Mouse (Mus musculus) monocyte, adult 5-6 weeks (primary cell): ENCODE results near the gene Abi3. TPM values are rescaled to one million over a fixed set of nuclear protein-coding genes. Genes with fewer than 3 reads are reported as not detected.

Source experiments
- ATAC-seq: fragments of 153-309, 156-312 bp; replicated peaks from 2 replicates; pipeline ENCODE4 v1.8.0; 2017; ENCODE audit warnings: mild to moderate bottlenecking; ENCODE audit not compliant: low TSS enrichment, insufficient number of reproducible peaks, severe bottlenecking, poor library complexity, low FRiP score
- total RNA-seq: library from RNA; stranded (forward); fragments of 200-1000, 200-491, 200-594 nt; gene quantifications from 3 replicates; pipeline ENCODE4 v1.2.3, GENCODE M21; 2017

Gene Abi3
- total RNA-seq, 1 experiment from 2014 or later = 201 TPM

DNA sequence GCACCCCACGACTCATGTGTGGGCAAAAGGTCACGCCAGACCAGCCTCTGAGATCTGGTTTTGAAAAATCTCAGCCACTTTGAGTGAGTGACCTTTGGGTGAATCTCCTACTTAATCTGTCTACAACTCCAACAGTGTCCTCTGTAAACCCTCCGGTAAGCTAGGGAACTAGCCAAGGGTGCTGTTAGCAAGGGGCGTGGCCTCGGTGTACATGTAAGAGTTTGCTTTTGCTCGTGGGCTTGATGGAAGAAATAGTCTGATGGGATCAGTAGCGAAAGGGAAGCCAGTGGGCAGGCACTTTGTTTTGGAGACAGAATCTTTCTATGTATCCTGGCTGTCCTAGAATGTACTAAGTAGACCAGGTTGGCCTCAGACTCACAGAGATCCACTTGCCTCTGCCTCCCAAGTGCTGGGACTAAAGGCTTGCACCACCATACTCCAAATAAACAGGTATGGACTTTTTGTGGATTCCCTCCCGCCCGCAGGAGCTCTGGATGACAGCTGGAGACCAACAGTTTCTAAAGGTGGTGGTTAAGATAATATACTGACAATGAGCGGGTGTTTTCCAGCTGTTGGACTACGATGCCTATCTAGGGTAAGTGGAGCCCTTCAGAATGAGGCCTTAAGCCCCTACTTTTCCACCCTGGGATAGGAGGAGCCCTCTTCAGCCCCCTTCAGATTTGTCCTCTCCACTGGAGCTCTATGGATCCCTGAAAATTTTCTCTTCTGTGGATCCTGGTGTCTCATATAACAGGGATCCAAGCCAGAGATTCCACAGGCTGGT lies 13.9 kb downstream of the Abi3 start:
- peak; percentile 2; the same call in 1 of the 2 replicates for ATAC-seq

DNA sequence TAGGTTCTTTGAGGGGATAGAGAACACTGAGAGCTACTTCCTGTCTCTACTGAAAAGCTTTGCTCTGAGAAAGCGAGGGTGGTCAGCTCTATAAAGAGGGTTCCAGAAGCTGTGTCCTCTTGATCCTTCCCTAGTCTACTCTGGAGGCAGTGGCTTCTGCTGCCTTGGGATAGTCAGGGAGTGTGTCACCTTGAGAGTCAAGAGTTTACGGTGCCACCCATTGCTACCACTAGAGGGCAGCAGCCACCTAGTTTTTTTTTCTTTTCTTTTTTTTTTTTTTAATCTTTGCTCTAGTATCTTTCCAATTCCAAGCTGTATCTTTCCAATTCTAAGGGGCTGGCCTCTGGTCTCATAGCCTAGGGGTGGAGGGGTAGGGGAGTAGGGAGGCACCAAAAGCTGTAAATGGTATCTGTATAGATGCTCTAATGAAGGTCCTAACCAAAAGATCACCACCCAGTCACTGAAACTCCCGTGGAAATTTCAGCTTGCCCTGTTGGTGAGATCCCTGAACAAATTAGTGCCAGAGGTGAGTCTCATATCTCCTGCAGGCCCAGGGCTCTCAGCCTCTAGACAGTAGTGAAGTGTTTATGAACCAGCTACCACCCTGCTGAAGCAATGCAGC lies 14.7 kb downstream of the Abi3 start:
- no peak for ATAC-seq

DNA sequence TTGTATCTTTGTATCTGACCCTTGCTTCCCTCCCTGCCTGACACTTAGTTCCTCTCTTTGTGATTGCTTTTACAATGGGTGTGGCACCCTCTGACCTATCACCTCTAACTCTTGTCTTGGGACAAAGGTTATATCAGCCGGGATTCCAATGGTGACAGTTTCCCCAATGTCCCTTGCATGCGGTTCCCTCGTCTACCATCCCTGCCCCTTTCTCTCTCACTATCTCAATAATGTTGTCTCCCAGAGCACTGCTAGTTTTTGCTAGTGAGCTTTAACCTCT lies 15.2 kb downstream of the Abi3 start:
- peak; percentile 32; the same call in 1 of the 2 replicates for ATAC-seq

DNA sequence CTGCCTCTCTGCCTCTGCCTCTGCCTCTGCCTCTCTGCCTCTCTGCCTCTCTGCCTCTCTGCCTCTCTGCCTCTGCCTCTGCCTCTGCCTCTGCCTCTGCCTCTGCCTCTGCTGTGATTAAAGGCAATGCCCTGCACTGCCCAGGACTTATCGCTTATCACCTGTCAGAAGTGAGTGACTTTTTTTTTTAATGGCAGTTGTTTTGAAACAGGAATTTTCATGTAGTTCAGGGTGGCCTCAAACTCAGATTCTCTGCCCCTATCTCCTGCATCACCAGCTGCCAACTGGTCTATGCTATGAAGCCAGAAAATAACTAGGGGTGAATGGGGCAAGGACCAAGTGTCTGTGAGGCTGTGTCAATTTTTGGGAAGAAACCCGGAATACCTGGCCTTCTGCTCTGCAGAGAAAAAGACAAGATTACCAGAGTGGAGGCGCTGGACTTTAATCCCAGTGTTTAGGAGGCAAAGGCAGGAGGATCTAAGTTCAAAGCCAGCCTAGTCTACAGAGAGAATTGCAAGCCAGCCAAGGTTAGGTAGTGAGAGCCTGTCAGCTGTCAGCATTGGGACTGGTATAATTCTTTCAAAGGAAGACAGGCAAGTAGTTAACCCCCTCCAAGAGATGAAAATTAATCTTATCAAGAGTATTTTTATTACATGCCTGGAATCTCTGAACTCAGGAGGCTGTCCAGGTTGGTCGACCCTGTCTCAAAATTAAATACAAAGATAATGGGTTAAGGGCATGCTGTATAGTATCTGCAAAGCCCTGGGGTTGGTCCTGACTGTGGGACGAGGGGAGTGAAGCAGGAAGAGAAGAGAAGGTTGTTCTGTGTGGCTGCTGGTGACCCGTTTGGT lies 15.7 kb downstream of the Abi3 start:
- no peak for ATAC-seq

DNA sequence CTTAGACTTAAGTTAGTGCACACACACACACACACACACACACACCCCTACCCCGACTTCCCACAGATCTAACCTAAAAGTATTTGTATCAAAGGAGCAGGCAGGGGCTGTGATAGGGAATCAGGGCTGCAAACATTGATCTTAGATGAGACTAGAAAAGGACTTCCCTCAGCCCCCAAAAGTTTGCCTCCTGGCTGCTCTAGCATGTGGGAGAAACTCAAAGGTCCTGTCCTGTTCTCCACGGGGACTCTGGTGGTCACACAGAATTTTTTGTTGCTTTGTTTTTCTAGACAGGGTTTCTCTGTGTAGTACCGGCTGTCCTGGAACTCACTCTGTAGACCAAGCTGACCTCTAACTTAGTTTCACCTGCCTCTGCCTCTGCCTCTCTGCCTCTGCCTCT lies 16.7 kb downstream of the Abi3 start:
- ATAC-seq = no peak

- no peak for ATAC-seq
Measured at GRCm38 (mm10) chr11:95824877-95825243, 17.4 kb downstream of the Abi3 start.

DNA sequence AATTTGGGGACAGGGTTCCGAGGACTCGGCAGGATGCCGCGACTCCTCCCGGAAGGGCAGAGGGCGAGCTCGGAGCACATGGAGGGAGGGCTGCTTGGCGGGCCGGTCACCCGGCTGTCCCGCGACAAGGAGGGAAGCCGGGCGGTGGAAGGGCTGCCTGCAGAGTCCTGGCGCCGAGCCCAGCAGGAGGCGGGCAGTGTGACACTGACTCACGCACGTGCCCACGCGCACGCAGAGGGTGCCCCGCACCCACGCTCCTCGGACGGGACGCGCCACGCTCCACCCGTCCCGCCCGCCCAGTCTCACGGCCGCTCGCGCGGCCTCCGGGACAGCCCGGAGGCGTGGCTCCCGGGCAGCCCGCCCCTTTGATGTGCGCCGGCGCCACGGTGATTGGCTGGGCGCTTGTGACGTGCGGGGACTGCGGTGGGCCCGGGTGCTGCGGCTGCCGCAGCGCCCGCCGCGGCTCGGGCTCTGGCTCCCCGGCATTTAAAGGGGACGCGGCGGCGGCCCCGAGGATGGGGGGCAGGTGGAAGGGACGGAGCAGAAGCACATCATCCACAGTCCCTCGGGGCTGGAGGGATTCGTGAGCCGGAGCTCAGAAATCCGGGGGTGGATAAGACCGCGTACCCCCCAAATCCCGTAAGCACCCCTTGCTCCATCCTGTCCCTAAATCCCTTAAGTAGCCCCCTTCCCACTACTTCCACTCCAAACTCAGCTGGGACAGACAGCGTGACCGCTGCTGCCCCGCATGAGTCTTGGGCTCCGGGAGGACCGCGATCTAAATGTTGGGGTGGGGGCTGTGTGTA lies 18.0 kb downstream of the Abi3 start, which contains the start of gene Phospho1:
Gene Phospho1, plus strand, starts transcription at position 429 of the 806 bp plus-strand sequence.
- ATAC-seq = peak; percentile 15; the same call in 1 of the 2 replicates

GRCm38 (mm10) chr11:95822437-95822836 lies 19.8 kb downstream of the Abi3 start:
- ATAC-seq = no peak

DNA sequence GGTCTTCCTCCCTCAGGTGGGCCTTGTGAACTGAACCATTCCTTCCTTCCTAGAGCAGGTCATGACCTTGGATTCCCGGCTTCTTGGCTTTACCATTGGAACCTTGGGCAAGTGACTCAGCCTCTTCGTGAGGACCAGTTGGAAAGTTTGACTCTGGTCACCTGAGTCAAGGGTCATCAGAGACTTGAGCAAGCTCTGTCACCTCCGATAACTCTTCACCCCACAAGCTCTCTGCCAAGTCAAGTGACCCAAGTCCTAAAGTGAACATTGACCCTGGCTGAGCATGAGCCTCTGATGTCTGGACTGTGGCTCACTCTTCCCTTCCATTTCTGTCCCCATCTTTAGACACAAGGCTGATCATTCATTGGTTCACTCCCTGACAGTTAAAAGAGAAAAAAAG lies 20.8 kb downstream of the Abi3 start:
- no peak for ATAC-seq

DNA sequence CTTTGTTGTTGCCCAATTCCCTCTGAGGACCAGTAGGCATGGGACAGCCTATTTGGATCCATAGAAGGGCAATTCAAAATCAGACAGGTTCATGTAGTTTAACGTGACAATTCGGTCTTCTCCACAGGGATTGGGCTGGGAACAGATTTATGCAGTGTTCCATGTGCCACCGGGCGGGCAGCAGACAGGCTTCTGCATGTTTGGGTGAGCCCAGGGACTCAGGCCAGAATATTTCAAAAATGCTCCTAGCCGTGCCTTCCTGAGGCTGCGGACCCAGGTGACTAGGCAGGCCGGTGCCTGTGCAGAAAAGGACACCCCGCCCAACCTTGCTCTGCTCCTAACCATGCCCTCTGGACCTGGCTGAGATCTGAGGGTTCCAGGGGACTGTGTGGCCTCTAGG lies 23.1 kb downstream of the Abi3 start:
- ATAC-seq = no peak

- ATAC-seq = no peak
Measured at GRCm38 (mm10) chr11:95815412-95815811, 26.9 kb downstream of the Abi3 start.

DNA sequence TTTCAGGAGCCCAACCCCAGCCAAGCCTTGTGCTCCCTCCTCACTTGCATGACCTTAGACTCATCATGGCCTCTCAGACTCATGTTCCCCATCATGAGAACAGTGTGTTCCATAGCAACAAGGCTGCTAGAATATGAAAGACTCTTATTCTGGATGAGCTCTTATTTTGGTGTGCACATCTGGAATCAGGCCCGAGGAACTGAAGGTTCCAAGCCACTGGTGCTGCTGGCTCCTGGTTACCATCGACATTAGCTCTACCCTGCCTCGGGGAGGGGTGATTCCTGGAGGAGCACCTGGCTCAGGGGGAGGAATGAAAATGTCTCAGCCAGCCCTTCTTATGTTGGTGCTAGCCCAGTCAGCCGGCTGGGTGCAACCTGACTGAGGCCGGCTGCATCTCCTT lies 27.4 kb downstream of the Abi3 start:
- ATAC-seq = no peak

GRCm38 (mm10) chr11:95814101-95814500 lies 28.2 kb downstream of the Abi3 start:
- no peak for ATAC-seq

GRCm38 (mm10) chr11:95812224-95812623 lies 30.1 kb downstream of the Abi3 start:
- no peak for ATAC-seq

GRCm38 (mm10) chr11:95811741-95812140 lies 30.5 kb downstream of the Abi3 start:
- no peak for ATAC-seq

- ATAC-seq = no peak
Measured at GRCm38 (mm10) chr11:95810828-95811227, 31.4 kb downstream of the Abi3 start.

GRCm38 (mm10) chr11:95809603-95810002 lies 32.7 kb downstream of the Abi3 start:
- ATAC-seq = no peak

DNA sequence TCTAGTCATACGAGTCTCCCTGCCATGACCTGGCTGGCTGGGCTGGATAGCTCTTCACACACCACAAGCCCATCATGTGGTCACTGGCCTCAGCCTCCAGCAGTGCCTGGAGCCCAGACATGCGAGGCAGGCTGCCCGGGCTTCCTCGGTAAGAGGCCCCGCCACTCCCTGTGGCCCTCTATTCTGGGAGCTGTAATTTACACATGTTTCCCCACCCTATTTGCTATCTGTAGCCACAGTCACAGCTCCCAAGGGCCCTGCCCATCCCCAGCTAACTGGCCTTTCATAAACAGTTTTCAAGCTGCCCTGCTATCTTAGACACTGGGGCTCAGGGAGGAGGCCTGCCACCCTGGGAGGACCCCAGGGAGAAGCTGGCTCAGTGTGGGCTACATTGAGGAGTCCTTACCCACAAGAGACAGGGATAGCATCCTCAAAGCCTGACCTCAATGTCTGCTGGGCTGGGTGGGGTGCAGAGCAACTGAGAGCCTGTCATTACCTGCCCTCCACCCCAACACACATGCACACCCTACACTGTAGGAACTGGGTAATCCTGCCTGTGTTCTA lies 33.7 kb downstream of the Abi3 start:
- no peak for ATAC-seq

DNA sequence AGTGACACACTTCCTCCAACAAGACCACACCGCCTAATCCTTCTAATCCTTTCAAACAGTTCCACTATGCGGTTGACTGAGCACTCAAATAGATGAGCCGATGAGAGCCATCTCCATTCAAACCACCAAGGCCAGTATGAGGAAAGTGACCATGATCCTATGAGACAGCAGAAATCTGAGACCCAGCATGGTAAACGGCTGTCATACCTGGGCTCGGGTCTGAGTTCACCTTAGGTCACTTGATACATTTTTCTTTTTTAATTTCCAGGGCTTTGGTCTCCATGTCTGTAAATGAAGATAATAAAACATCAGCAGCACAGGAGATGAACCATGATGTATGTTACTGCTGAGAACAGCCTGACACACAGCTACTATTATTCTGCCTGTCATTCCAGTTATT lies 34.4 kb downstream of the Abi3 start:
- no peak for ATAC-seq
